Mouse (Mus musculus) spleen, adult 2 months (tissue): Measurements from ENCODE around the gene Tgm5.

Source experiments
- CTCF ChIP-seq: fragments of 200-500 bp; IDR thresholded peaks from 2 replicates; pipeline ENCODE4 v1.5.1; 2011; ENCODE audit warnings: mild to moderate bottlenecking, inconsistent platforms; ENCODE audit not compliant: insufficient read depth, insufficient read length, insufficient replicate concordance; ENCODE audit errors: extremely low read depth
- POLR2A ChIP-seq: fragments of 200-500 bp; IDR thresholded peaks from 2 replicates; pipeline ENCODE4 v1.6.1; 2011; ENCODE audit warnings: low read depth, low read length, inconsistent platforms

- TF ChIP-seq CTCF (no peak), POLR2A (no peak)
These were observed 24.1 kb upstream of the Tgm5 start, which contains the start of gene Tgm7 for GRCm38 (mm10) chr2:121109695-121110094.
